Mouse (Mus musculus): ENCODE data around the gene Olfr1105.

The Olfr1105 gene

GRCm38 (mm10) chr2:87036431-87036830 lies at the start of gene Olfr1105:
Olfr1105 (minus strand) TSS chr2:87036531.
- DNase-seq (ENCODE audit: low spot score in 2 of 2), result no peak

- no peak for DNase-seq (ENCODE audit: low spot score in 2 of 2)
These were observed 39.4 kb upstream of the Olfr1105 start, which contains the start of gene Olfr1107 for GRCm38 (mm10) chr2:87075717-87076116. Olfr1107 (minus strand) TSS chr2:87075817.

- DNase-seq (ENCODE audit: low spot score in 2 of 2), result no peak
These were observed 15.8 kb upstream of the Olfr1105 start, which contains the start of gene Olfr1106 for GRCm38 (mm10) chr2:87052173-87052572. Olfr1106 (minus strand) TSS chr2:87052273.

- no peak for DNase-seq (ENCODE audit: low spot score in 2 of 2)
These were observed 9.4 kb downstream of the Olfr1105 start, which contains the start of gene Olfr1104 for GRCm38 (mm10) chr2:87026980-87027379. Olfr1104 (minus strand) TSS chr2:87027080.

- no peak for DNase-seq (ENCODE audit: low spot score in 2 of 2)
These were observed 38.2 kb downstream of the Olfr1105 start, which contains the start of gene Olfr1102 for GRCm38 (mm10) chr2:86998098-86998497. Olfr1102 (plus strand) TSS chr2:86998398.

GRCm38 (mm10) chr2:86991121-86991520 lies 45.2 kb downstream of the Olfr1105 start, which contains the start of gene Olfr1101:
Olfr1101 (minus strand) TSS chr2:86991221.
- DNase-seq (ENCODE audit: low spot score in 2 of 2), result no peak
